Mouse (Mus musculus) liver, embryonic 15.5 days (tissue): Measurements from ENCODE around the gene Cep44. TPM values are rescaled to one million over a fixed set of nuclear protein-coding genes. Genes with fewer than 3 reads are reported as not detected.

Experiments used
- ATAC-seq: fragments of 200-750 bp; cut with Nextera tagmentation; 2 replicates; pipeline ENCODE4 v1.8.0; 2017; ENCODE audit warnings: moderate number of reproducible peaks, mild to moderate bottlenecking, moderate library complexity; ENCODE audit not compliant: insufficient read depth
- H3K27ac ChIP-seq: fragments of 300-500 bp; sonication (generic); replicated peaks from 2 replicates; pipeline ENCODE4 v1.5.1; 2015; ENCODE audit warnings: mild to moderate bottlenecking, inconsistent platforms
- H3K27me3 ChIP-seq: fragments of 300-500 bp; sonication (generic); 2 replicates; pipeline ENCODE4 v1.6.1; 2015; ENCODE audit warnings: mild to moderate bottlenecking, inconsistent platforms
- H3K36me3 ChIP-seq: fragments of 300-500 bp; sonication (generic); replicated peaks from 2 replicates; pipeline ENCODE4 v1.6.1; 2015; ENCODE audit warnings: moderate library complexity, mild to moderate bottlenecking, inconsistent platforms
- H3K4me1 ChIP-seq: fragments of 300-500 bp; sonication (generic); replicated peaks from 2 replicates; pipeline ENCODE4 v1.6.1; 2015; ENCODE audit warnings: inconsistent platforms
- H3K4me2 ChIP-seq: fragments of 300-500 bp; sonication (generic); 2 replicates; pipeline ENCODE4 v1.6.1; 2015; ENCODE audit warnings: moderate library complexity, mild to moderate bottlenecking, inconsistent platforms
- H3K4me3 ChIP-seq: fragments of 300-500 bp; sonication (generic); replicated peaks from 2 replicates; pipeline ENCODE4 v1.5.1; 2015; ENCODE audit warnings: mild to moderate bottlenecking, inconsistent platforms
- H3K9ac ChIP-seq: fragments of 300-500 bp; sonication (generic); 2 replicates; pipeline ENCODE4 v1.6.1; 2015; ENCODE audit warnings: moderate library complexity, mild to moderate bottlenecking, inconsistent platforms
- H3K9me3 ChIP-seq: fragments of 300-500 bp; sonication (generic); replicated peaks from 2 replicates; pipeline ENCODE4 v1.6.1; 2016; ENCODE audit warnings: inconsistent platforms
- WGBS: fragments of 180-500 bp; shearing (Covaris S2); methylation state at CpG from one replicate; pipeline ENCODE4 v1.1.7; 2015; ENCODE audit warnings: mixed read lengths; ENCODE audit not compliant: insufficient replicate concordance; 5-methylcytosine and 5-hydroxymethylcytosine counted together
- microRNA-seq: library from miRNA; unstranded; fragments of <30 nt; microRNA quantifications from one replicate; pipeline ENCODE4, GENCODE M21; 2016
- polyA plus RNA-seq: library from polyadenylated mRNA; unstranded; fragments of >200 nt; fragmentation: Nextera tagmentation; extraction: Ambion mirVana; gene quantifications from 2 replicates; pipeline ENCODE4 v1.2.1, GENCODE M21; 2015

The Cep44 gene
- polyA plus RNA-seq, 1 experiment from 2014 or later: 17.3 TPM

DNA sequence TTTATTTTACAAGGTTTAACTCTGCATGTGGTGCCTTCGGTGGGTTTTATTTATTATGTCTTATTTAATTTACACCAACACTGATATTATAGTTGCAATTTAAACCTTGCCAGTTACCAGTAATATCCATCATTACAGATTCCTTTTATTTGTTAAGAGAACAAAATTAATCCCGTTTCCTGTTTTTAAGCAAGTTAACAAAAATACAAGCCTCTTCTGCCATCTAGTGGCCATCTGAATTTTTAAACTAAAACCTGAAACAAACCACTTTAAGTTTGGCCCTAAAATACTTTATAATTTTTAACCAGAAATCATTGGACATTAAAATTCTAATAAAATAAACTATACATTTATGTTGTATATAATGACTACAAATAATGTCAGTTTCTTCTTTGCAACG is 64.8 kb downstream of the Cep44 start:
- Histone ChIP-seq H3K4me1 (no peaks in the 10 kb centered on the region), H3K9ac (no peak overlapping the region), H3K27ac (no peak overlapping the region), H3K27me3 (no peaks in the 10 kb centered on the region), H3K36me3 (no peaks in the 10 kb centered on the region), H3K4me2 (no peak overlapping the region), H3K4me3 (no peak overlapping the region), H3K9me3 (no peaks in the 10 kb centered on the region)
- 30% methylated on average over 3 of the region's 3 CpGs for WGBS
- ATAC-seq: no peak

Small RNAs within 50 kb of the gene (microRNA-seq; reads per million reads assigned to microRNA genes)
- gene Gm25992: not detected

Other genes with a start within 250 kb of the Cep44 start
- 35.7 and 38.7 TPM in 2 replicates for gene Fbxo8, start within 50 bp of the Cep44 start, polyA plus RNA-seq